Mouse (Mus musculus) lung, postnatal 0 days (tissue): ENCODE measurements at regions not wholly inside any gene's neighbourhood (a gene's known extent, or its start where the extent isn't known, plus 50 kb on each side); places are given as distances from the start of the nearest gene placed in this dataset.
"Not testable (repeated sequence)": the region's sequence is repeated elsewhere in the genome, so short reads cannot be mapped to it uniquely, and the experiment has no call there.

Experiments used
- ATAC-seq: fragments of 200-750 bp; cut with Nextera tagmentation; 2 replicates; pipeline ENCODE4 v1.8.0; 2017; ENCODE audit warnings: moderate library complexity
- DNase-seq: peaks from one replicate; pipeline ENCODE4 v3.0.0-alpha.2; 2016; ENCODE audit warnings: low spot score
- H3K27ac ChIP-seq: fragments of 300-500 bp; sonication (generic); 2 replicates; pipeline ENCODE4 v1.5.1; 2014; ENCODE audit warnings: antibody characterized with exemption, mild to moderate bottlenecking, low read length, mixed read lengths
- H3K27me3 ChIP-seq: fragments of 300-500 bp; sonication (generic); replicated peaks from 2 replicates; pipeline ENCODE4 v1.6.1; 2014; ENCODE audit warnings: low read length, mixed read lengths; ENCODE audit not compliant: insufficient read depth
- H3K36me3 ChIP-seq: fragments of 300-500 bp; sonication (generic); 2 replicates; pipeline ENCODE4 v1.6.1; 2014; ENCODE audit warnings: low read length, mixed read lengths; ENCODE audit not compliant: insufficient read depth
- H3K4me1 ChIP-seq: fragments of 300-500 bp; sonication (generic); 2 replicates; pipeline ENCODE4 v1.6.1; 2014; ENCODE audit warnings: antibody characterized with exemption, low read depth, low read length, mixed read lengths; ENCODE audit not compliant: insufficient read depth
- H3K4me2 ChIP-seq: fragments of 300-500 bp; sonication (generic); replicated peaks from 2 replicates; pipeline ENCODE4 v1.6.1; 2014; ENCODE audit warnings: low read depth, mild to moderate bottlenecking, low read length, moderate library complexity, mixed read lengths
- H3K4me3 ChIP-seq: fragments of 300-500 bp; sonication (generic); 2 replicates; pipeline ENCODE4 v1.5.1; 2014; ENCODE audit warnings: low read depth, low read length
- H3K9ac ChIP-seq: fragments of 300-500 bp; sonication (generic); replicated peaks from 2 replicates; pipeline ENCODE4 v1.6.1; 2014; ENCODE audit warnings: low read depth, mild to moderate bottlenecking
- H3K9me3 ChIP-seq: fragments of 300-500 bp; sonication (generic); 2 replicates; pipeline ENCODE4 v1.6.1; 2016; ENCODE audit warnings: low read length, mixed read lengths
- CTCF ChIP-seq: IDR thresholded peaks from 2 replicates; pipeline ENCODE4 v1.5.1; 2016; ENCODE audit warnings: antibody characterized with exemption, mild to moderate bottlenecking
- EP300 ChIP-seq: IDR thresholded peaks from 2 replicates; pipeline ENCODE4 v1.6.1; 2016; ENCODE audit warnings: antibody characterized with exemption, mild to moderate bottlenecking, control low read depth
- WGBS: fragments of 180-500 bp; shearing (Covaris S2); extraction: QIAGEN DNeasy Blood & Tissue Kit; methylation state at CpG from one replicate; pipeline ENCODE4 v1.1.7; 2014; 5-methylcytosine and 5-hydroxymethylcytosine counted together

DNA sequence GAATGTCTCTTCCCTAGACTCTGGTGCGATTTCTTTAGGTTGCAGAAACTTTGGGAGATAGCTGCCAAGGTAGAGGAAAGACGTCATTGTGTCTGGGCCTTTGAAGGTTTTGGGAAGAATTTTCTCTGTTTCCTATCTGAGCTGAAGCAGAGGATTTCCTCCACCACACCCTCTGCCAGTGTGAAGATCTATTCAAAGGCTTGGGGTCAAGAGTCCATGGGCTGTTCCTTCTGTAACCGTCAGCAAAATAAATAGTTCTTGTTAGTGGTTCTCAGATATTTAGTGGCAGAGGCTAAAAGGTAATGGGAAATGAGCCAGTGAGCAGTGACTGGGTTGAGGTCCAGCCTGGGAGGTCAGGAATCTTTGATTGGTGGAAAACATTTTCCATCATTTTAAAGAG lies 313.0 kb downstream of the Ets1 start:
- H3K4me2 ChIP-seq: no peak overlapping the region
- no peak overlapping the region for H3K27ac ChIP-seq
- no peaks in the 10 kb centered on the region for H3K4me1 ChIP-seq
- TF ChIP-seq CTCF (no peak), EP300 (peak; percentile 93)
- peak; percentile 70 for ATAC-seq
- H3K4me3 ChIP-seq: no peak overlapping the region
- H3K36me3 ChIP-seq: no peaks in the 10 kb centered on the region
- peak; percentile 60 for DNase-seq
- no peaks in the 10 kb centered on the region for H3K27me3 ChIP-seq
- H3K9ac ChIP-seq: no peak overlapping the region
- WGBS: 41% methylated on average over 3 of the region's 3 CpGs
- H3K9me3 ChIP-seq: no peaks in the 10 kb centered on the region

DNA sequence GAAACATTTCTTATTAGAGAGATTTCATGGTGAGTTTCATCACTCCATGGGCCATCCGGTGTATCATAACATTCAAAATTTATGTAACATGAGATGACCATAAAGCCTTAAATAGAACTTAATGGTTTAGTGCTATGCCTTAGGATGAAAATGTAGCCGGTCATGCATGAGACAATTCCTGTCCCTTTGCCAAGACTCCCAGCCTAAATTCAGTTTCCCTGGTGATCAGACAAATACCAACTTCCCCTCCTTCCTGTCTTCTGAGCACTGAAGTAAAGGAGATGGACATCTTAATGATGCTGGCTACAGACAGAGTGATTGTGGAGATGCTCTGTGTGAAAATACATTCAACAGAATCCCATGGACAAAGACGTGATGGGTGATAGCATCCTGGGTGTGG lies 322.7 kb downstream of the Ets1 start:
- Histone ChIP-seq H3K9me3 (no peaks in the 10 kb centered on the region), H3K4me2 (no peak overlapping the region), H3K36me3 (no peaks in the 10 kb centered on the region), H3K4me3 (no peak overlapping the region), H3K27ac (no peak overlapping the region), H3K27me3 (no peaks in the 10 kb centered on the region), H3K4me1 (no peaks in the 10 kb centered on the region), H3K9ac (no peak overlapping the region)
- ATAC-seq (no peak), DNase-seq (no peak)
- 67% methylated on average over 3 of the region's 3 CpGs for WGBS
- TF ChIP-seq EP300: no peak
- TF ChIP-seq CTCF: no peak

DNA sequence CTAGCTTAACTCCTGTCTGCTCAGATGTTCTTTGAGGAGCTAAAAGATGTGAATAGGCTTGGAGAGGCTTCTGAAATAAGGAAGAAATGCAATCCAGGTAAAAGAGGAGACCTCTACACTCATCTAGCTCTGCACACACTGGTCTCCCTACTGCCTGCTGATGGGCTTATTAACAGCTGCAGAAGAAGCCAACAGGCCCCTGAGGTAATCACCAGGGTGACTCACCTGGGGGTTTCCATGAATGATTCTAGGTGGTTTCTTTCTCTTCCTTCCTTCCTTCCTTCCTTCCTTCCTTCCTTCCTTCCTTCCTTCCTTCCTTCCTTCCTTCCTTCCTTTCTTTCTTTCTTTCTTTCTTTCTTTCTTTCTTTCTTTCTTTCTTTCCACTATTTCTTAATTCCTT lies 323.4 kb downstream of the Ets1 start:
- not testable (repeated sequence) for H3K4me3 ChIP-seq, ATAC-seq, DNase-seq, H3K4me2 ChIP-seq, H3K27ac ChIP-seq, H3K9me3 ChIP-seq, H3K27me3 ChIP-seq, H3K9ac ChIP-seq, H3K4me1 ChIP-seq, H3K36me3 ChIP-seq

DNA sequence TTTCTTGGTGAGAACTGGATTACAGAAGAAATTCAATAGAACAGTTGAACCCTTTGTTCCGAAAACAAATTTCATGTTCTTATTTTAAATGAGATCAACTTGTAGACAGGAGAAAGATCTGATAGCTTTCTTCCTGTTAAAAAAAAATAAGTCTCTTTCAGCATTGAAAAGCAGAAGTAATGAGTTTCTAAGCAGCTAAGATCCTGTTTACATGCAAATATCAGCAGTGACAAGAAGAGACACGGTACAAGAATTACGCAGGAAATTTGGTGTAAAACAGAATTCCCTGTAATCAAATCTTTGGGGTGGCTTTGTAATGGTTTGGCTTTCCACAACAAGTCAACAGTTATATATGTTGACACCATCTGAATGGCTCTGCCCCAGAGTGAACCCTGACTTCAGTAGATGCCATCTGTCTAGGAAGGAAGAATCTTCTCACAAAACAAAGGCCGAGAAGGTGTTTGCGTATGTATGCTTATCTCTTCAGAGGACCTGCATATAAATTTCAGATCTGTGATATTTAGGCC lies 326.7 kb downstream of the Ets1 start:
- H3K9me3 ChIP-seq: no peaks in the 10 kb centered on the region
- TF ChIP-seq CTCF (no peak), EP300 (no peak)
- DNase-seq: no peak
- no peak overlapping the region for H3K9ac ChIP-seq
- no peak overlapping the region for H3K4me2 ChIP-seq
- H3K27ac ChIP-seq: no peak overlapping the region
- no peaks in the 10 kb centered on the region for H3K27me3 ChIP-seq
- H3K36me3 ChIP-seq: no peaks in the 10 kb centered on the region
- ATAC-seq: no peak
- H3K4me3 ChIP-seq: no peak overlapping the region
- WGBS: 77% methylated on average over 5 of the region's 5 CpGs
- H3K4me1 ChIP-seq: no peaks in the 10 kb centered on the region

DNA sequence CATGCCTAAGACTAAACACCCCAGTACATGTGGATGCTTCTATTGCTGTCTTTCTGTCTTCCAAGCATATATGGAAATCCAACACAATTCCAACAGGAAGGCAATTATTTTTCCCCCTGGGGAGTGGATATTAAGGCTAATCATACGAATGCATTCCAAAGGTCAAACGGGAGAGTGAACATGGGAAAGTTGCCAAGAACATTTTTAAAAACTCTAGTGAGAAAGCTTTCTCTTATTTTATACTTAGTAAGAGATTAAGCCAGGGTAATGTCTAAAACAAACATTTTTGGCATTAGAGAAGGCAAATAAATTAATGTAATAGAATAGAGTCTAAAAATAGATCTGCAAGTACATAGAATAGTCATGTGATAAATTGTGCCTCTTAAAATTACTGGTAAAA lies 332.4 kb downstream of the Ets1 start:
- DNase-seq (peak; percentile 17), ATAC-seq (no peak)
- Histone ChIP-seq H3K36me3 (no peaks in the 10 kb centered on the region), H3K4me1 (no peaks in the 10 kb centered on the region), H3K27ac (no peak overlapping the region), H3K27me3 (no peaks in the 10 kb centered on the region), H3K9me3 (no peaks in the 10 kb centered on the region), H3K4me3 (no peak overlapping the region), H3K4me2 (no peak overlapping the region), H3K9ac (no peak overlapping the region)
- WGBS: 8% methylated on average over 2 of the region's 2 CpGs
- TF ChIP-seq EP300 (no peak), CTCF (no peak)

DNA sequence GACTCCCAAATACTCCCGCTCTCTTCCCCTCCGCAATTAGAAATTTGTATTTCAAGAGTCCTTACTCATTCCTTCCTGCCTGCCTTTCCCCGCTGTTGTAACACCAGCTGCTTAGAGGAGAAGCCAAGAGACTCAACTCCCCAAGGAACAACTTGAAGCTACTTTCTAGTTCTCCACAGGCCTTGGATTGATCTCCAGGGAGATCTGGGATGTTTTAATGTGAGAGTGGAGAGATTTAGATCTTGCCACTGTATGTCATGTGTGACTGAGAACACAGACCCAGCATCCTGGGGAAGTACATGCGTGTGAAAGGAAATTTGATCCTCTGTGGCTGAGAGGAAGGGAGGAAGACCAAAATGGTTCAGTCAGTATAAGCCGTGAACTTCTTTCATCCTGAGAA lies 335.4 kb downstream of the Ets1 start:
- TF ChIP-seq CTCF: no peak
- no peak for TF ChIP-seq EP300
- no peak overlapping the region for H3K4me3 ChIP-seq
- H3K27me3 ChIP-seq: no peaks in the 10 kb centered on the region
- peak overlapping the region; percentile 47; the same call in 1 of the 2 replicates for H3K27ac ChIP-seq
- no peak for DNase-seq
- no peak overlapping the region for H3K4me2 ChIP-seq
- no peaks in the 10 kb centered on the region for H3K36me3 ChIP-seq
- WGBS: 79% methylated on average over 5 of the region's 5 CpGs
- H3K9ac ChIP-seq: no peak overlapping the region
- no peaks in the 10 kb centered on the region for H3K9me3 ChIP-seq
- no peak for ATAC-seq
- no peaks in the 10 kb centered on the region for H3K4me1 ChIP-seq

DNA sequence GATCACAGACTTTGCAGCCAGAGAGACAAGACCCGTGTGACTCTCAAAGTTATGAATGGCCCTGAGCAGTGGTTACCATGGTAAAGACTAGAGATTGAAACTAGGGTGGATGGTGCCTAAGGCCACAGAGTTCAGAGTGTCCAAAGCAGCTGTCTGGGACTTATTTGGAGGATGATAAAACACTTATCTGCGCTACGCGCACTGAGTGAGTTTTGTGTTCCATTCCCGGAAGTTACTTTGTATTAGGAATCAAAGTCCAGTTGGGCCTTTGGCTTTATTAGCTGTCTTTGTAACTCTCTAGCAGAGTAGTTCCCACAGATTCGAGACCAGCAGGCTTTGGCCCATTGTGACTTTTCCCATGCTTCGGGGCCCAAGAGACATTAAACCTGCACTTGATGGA lies 335.9 kb downstream of the Ets1 start:
- no peaks in the 10 kb centered on the region for H3K9me3 ChIP-seq
- H3K4me3 ChIP-seq: no peak overlapping the region
- H3K36me3 ChIP-seq: no peaks in the 10 kb centered on the region
- 87% methylated on average over 7 of the region's 7 CpGs for WGBS
- no peak overlapping the region for H3K9ac ChIP-seq
- DNase-seq (no peak), ATAC-seq (no peak)
- H3K27me3 ChIP-seq: no peaks in the 10 kb centered on the region
- no peak overlapping the region for H3K4me2 ChIP-seq
- TF ChIP-seq EP300: no peak
- TF ChIP-seq CTCF: no peak
- H3K27ac ChIP-seq: peak overlapping the region; percentile 47; the same call in 1 of the 2 replicates
- no peaks in the 10 kb centered on the region for H3K4me1 ChIP-seq
